Mouse (Mus musculus): ENCODE results near the gene Tns4. TPM values are rescaled to one million over a fixed set of nuclear protein-coding genes. Genes with fewer than 3 reads are reported as not detected.

Tns4 gene
- total RNA-seq (2023) = not detected

GRCm38 (mm10) chr11:99089077-99089601 is at the start of gene Tns4:
Gene Tns4 (minus strand): TSS chr11:99089306.

DNA sequence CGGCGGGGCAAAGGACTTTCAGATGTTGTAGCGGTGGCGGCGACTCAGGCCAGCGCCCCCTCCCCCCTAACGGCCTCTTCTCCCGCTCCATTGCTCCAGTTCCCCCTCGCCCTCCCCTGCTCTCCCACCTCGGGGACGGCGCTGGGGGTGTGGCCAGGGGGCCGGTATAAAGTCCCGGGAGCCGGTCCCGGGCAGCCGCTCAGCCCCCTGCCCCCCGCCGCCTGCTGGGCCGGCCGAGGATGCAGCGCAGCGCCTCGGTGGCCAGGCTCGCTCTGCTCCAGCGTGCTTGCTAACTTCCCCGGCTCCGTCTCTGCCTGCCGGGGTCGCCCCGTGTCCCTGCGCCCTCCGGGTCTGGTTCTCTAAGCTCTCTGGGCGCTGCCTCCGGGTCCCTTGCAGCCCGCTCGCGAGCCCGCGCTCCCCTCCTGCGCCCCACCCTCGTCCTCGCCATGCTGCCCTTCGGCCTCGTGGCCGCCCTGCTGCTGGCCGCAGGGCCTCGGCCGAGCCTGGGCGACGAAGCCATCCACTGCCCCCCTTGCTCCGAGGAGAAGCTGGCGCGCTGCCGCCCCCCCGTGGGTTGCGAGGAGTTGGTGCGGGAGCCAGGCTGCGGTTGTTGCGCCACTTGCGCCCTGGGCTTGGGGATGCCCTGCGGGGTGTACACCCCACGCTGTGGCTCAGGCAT is 47.9 kb downstream of the Tns4 start, which contains the start of gene Igfbp4:
Gene Igfbp4 (plus strand): TSS at position 194 of the 679 bp plus-strand sequence.

GRCm38 (mm10) chr11:99023500-99024467 is 65.3 kb downstream of the Tns4 start, which contains the start of gene Top2a:
Gene Top2a (minus strand): TSS chr11:99024189.

Other genes starting within 250 kb of the Tns4 start
- gene Wipf2, start 225.7 kb downstream of the Tns4 start, total RNA-seq (2023) = 10 to 100 TPM; 49.3 to 49.6 TPM
- gene Cdc6, start 181.5 kb downstream of the Tns4 start, total RNA-seq (2023) = 1 to 10 TPM; 2.0 to 3.0 TPM
- 10 to 100 TPM; 79.8 to 80.3 TPM for gene Rara, start 161.5 kb downstream of the Tns4 start, total RNA-seq (2023)
- gene Gjd3, start 106.3 kb downstream of the Tns4 start, total RNA-seq (2023) = not detected
- 10 to 100 TPM; 16.8 to 20.2 TPM for gene Top2a, start 65.1 kb downstream of the Tns4 start, total RNA-seq (2023)
- gene Igfbp4, start 48.1 kb downstream of the Tns4 start, total RNA-seq (2023) = under 1 TPM in 1 of 2 experiments, not detected in 1; 0.38 TPM
- gene Ccr7, start 65.8 kb upstream of the Tns4 start, total RNA-seq (2023) = 100 to 1,000 TPM; 336 to 600 TPM
- 100 to 1,000 TPM; 161 to 173 TPM for gene Smarce1, start 141.7 kb upstream of the Tns4 start, total RNA-seq (2023)
- gene Krt222, start 154.8 kb upstream of the Tns4 start, total RNA-seq (2023) = 1 to 10 TPM; 1.8 to 2.0 TPM
- gene Krt24, start 196.0 kb upstream of the Tns4 start, total RNA-seq (2023) = not detected
- not detected for gene Krt25, start 233.6 kb upstream of the Tns4 start, total RNA-seq (2023)
- gene Krt26, start 248.7 kb upstream of the Tns4 start, total RNA-seq (2023) = not detected